23 mouse cellular contexts compared by ENCODE assay signal in the genomic region with DNA sequence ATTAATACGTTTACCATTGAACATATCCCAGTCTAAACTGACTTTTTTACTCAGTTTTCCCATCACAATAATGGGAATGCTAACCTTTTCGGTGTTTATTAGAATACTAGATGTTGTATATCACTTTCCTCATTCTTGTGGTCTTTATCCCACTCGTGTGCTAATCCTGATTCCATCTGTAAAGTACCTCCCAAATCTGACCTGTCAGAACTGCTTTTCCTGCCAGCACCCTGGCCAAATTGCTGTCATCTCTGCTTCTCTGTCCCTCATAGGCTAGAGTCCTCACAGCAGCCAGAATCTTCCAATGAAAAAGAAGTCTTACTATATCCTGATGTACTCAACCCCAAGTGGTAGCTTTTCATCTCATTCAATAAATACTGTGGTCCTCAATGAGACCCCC. TPM values are rescaled to one million over a fixed set of nuclear protein-coding genes. Genes with fewer than 3 reads are reported as not detected.
DNase-seq lines count a peak whose midpoint lies in the region; ATAC-seq and TF ChIP-seq lines count a peak whose summit lies in the region.
"Had no signal": no experiment of that assay in that cellular context is flagged by ENCODE, and none has a peak within 500 bp of the region (broad histone marks: within the 10 kb centered on the region; RNA-seq: fewer than 3 reads in every experiment).

No protein-coding gene starts in this region.

- no peak for DNase-seq in heart, adult 2 months
- DNase-seq in liver, embryonic 11.5 days (ENCODE audit: low spot score), result no peak
- DNase-seq in MEL (ENCODE audit: low read depth, low spot score), result peak; percentile 41
- no peak for DNase-seq in gastrocnemius, postnatal 4 days (ENCODE audit: low spot score in 2 of 2)
- DNase-seq in urinary bladder, postnatal 4 days (ENCODE audit: low spot score in 2 of 2), result no peak
- DNase-seq: adrenal gland, adult 2 months; adrenal gland, postnatal 10 days; adrenal gland, postnatal 25 days; B cell, adult 2 months; cerebellum, adult 11-12 months; cerebellum, adult 2 months; cerebellum, adult 9-10 months; cerebellum, postnatal 10 days; cerebellum, postnatal 25 days; forebrain, postnatal 0 days had no signal

- peaks cover 8% of the 10 kb centered on the region for H3K79me2 ChIP-seq in heart, adult 2 months (replicated peaks; ENCODE audit: control insufficient read depth, insufficient read depth, low read length)
- no peaks in the 10 kb centered on the region; the same call in 1 of the 2 replicates for H3K79me2 ChIP-seq in MEL (ENCODE audit: control insufficient read depth, insufficient read depth, low read length, poor library complexity)

- TF ChIP-seq CTCF in heart, adult 2 months (IDR thresholded peaks at IDR 0.05), result no peak
- TF ChIP-seq CTCF in MEL (IDR thresholded peaks at IDR 0.05 in 2 of 3, conservative IDR thresholded peaks at IDR 0.05 in 1 of 3; ENCODE audit: control insufficient read depth in 1 of 3, insufficient read depth in 1 of 3, low read depth in 2 of 3, low read length in 3 of 3, poor library complexity in 1 of 3, severe bottlenecking in 1 of 3), result no peak

- no peak for TF ChIP-seq RAD21 in MEL (IDR thresholded peaks at IDR 0.05; ENCODE audit: low read depth, low read length)

- ATAC-seq in heart, embryonic 12.5 days (ENCODE audit: insufficient number of reproducible peaks, low FRiP score), result no peak
- no peak for ATAC-seq in liver, embryonic 15.5 days (ENCODE audit: insufficient read depth)
- no peak for ATAC-seq in liver, embryonic 11.5 days (replicated peaks; ENCODE audit: low FRiP score)
- ATAC-seq: forebrain, embryonic 13.5 days; forebrain, embryonic 15.5 days; forebrain, postnatal 0 days had no signal

- no peak overlapping the region for H3K4me3 ChIP-seq in heart, adult 2 months
- H3K4me3 ChIP-seq in heart, embryonic 12.5 days, result no peak overlapping the region
- H3K4me3 ChIP-seq in liver, embryonic 15.5 days (replicated peaks), result no peak overlapping the region
- no peak overlapping the region for H3K4me3 ChIP-seq in liver, embryonic 11.5 days (ENCODE audit: low read depth, low read length)
- no peak overlapping the region for H3K4me3 ChIP-seq in MEL (ENCODE audit: control insufficient read depth in 1 of 2, insufficient read depth in 1 of 2, low read depth in 2 of 2, low read length in 2 of 2)
- H3K4me3 ChIP-seq: embryonic facial prominence, embryonic 10.5 days; embryonic facial prominence, embryonic 12.5 days; forebrain, embryonic 13.5 days; forebrain, embryonic 15.5 days had no signal

- no peak overlapping the region for H3K9ac ChIP-seq in heart, adult 2 months (ENCODE audit: low read depth, low read length)
- H3K9ac ChIP-seq in heart, embryonic 12.5 days, result no peak overlapping the region
- H3K9ac ChIP-seq in liver, embryonic 15.5 days, result no peak overlapping the region
- no peak overlapping the region for H3K9ac ChIP-seq in liver, embryonic 11.5 days (ENCODE audit: low read depth, low read length)
- no peak overlapping the region for H3K9ac ChIP-seq in MEL (ENCODE audit: control insufficient read depth, low read depth, low read length, poor library complexity, severe bottlenecking)
- H3K9ac ChIP-seq: embryonic facial prominence, embryonic 12.5 days; forebrain, embryonic 13.5 days; forebrain, embryonic 15.5 days; forebrain, postnatal 0 days had no signal

- WGBS in heart, adult 2 months, result 82% methylated on average over 3 of the region's 3 CpGs
- WGBS in heart, embryonic 12.5 days, result 73% methylated on average over 3 of the region's 3 CpGs
- WGBS in liver, embryonic 15.5 days (ENCODE audit: insufficient replicate concordance), result 62% methylated on average over 3 of the region's 3 CpGs
- WGBS in liver, embryonic 11.5 days, result 80% methylated on average over 3 of the region's 3 CpGs

- TF ChIP-seq EP300 in heart, adult 2 months (IDR thresholded peaks at IDR 0.05; ENCODE audit: insufficient read depth, low read depth, low read length), result no peak
- 0 out of 4 replicates have a peak, but pooled peaks of 1 of the 2 experiments have one; percentile 9 for TF ChIP-seq EP300 in MEL (IDR thresholded peaks at IDR 0.05; ENCODE audit: low read depth in 1 of 2, low read length in 2 of 2)

- no peaks in the 10 kb centered on the region for H3K9me3 ChIP-seq in heart, embryonic 12.5 days (replicated peaks)
- H3K9me3 ChIP-seq in liver, embryonic 15.5 days (replicated peaks), result no peaks in the 10 kb centered on the region
- H3K9me3 ChIP-seq in liver, embryonic 11.5 days (ENCODE audit: control insufficient read depth, low read length), result no peaks in the 10 kb centered on the region
- no peaks in the 10 kb centered on the region for H3K9me3 ChIP-seq in MEL (replicated peaks; ENCODE audit: insufficient read depth, low read length)
- H3K9me3 ChIP-seq: embryonic facial prominence, embryonic 10.5 days; embryonic facial prominence, embryonic 12.5 days; forebrain, embryonic 13.5 days; forebrain, embryonic 15.5 days; G1E had no signal

- peaks cover 19% of the 10 kb centered on the region for H3K4me1 ChIP-seq in heart, adult 2 months (ENCODE audit: control insufficient read depth, insufficient read depth, low read length)
- H3K4me1 ChIP-seq in heart, embryonic 12.5 days (replicated peaks), result 0 out of 2 replicates have a peak, but pooled peaks cover 4% of the 10 kb centered on the region
- H3K4me1 ChIP-seq in liver, embryonic 15.5 days (replicated peaks), result peaks cover 37% of the 10 kb centered on the region
- H3K4me1 ChIP-seq in liver, embryonic 11.5 days (replicated peaks; ENCODE audit: control insufficient read depth, insufficient read depth, low read length), result peaks cover 21% of the 10 kb centered on the region
- peaks cover 39 to 53% of the 10 kb centered on the region in 2 experiments for H3K4me1 ChIP-seq in MEL (ENCODE audit: control insufficient read depth in 1 of 2, insufficient read depth in 2 of 2, low read length in 2 of 2)
- H3K4me1 ChIP-seq: embryonic facial prominence, embryonic 10.5 days; embryonic facial prominence, embryonic 12.5 days; forebrain, embryonic 15.5 days had no signal

- H3K27ac ChIP-seq in heart, adult 2 months, result peak overlapping the region; percentile 15; the same call in 1 of the 2 replicates
- no peak overlapping the region for H3K27ac ChIP-seq in heart, embryonic 12.5 days (ENCODE audit: poor library complexity, severe bottlenecking)
- 0 out of 2 replicates have a peak overlapping the region, but pooled peaks have one; percentile 16 for H3K27ac ChIP-seq in liver, embryonic 15.5 days (replicated peaks)
- no peak overlapping the region for H3K27ac ChIP-seq in liver, embryonic 11.5 days (ENCODE audit: low read depth, low read length)
- H3K27ac ChIP-seq in MEL (ENCODE audit: control insufficient read depth, low read depth, low read length), result peak overlapping the region; percentile 45
- H3K27ac ChIP-seq: embryonic facial prominence, embryonic 10.5 days; embryonic facial prominence, embryonic 12.5 days; forebrain, embryonic 13.5 days; forebrain, embryonic 15.5 days had no signal

- peaks cover 38% of the 10 kb centered on the region for H3K36me3 ChIP-seq in heart, adult 2 months (ENCODE audit: control insufficient read depth, insufficient read depth, low read length)
- H3K36me3 ChIP-seq in heart, embryonic 12.5 days, result no peaks in the 10 kb centered on the region
- H3K36me3 ChIP-seq in liver, embryonic 15.5 days (replicated peaks), result no peaks in the 10 kb centered on the region
- no peaks in the 10 kb centered on the region for H3K36me3 ChIP-seq in liver, embryonic 11.5 days (ENCODE audit: control insufficient read depth, insufficient read depth, low read length)
- H3K36me3 ChIP-seq in MEL (ENCODE audit: control insufficient read depth in 1 of 2, insufficient read depth in 2 of 2, low read length in 2 of 2), result peaks cover 0 to 58% of the 10 kb centered on the region in 2 experiments; a peak in 2 of 4 replicates
- H3K36me3 ChIP-seq: embryonic facial prominence, embryonic 10.5 days; embryonic facial prominence, embryonic 12.5 days; forebrain, embryonic 15.5 days; G1E had no signal

- TF ChIP-seq POLR2A in heart, adult 2 months (IDR thresholded peaks at IDR 0.05; ENCODE audit: insufficient read depth, low read depth, low read length), result no peak
- TF ChIP-seq POLR2A in MEL (IDR thresholded peaks at IDR 0.05; ENCODE audit: control insufficient read depth in 1 of 2, insufficient read depth in 1 of 2, low read depth in 1 of 2, low read length in 2 of 2, poor library complexity in 1 of 2), result no peak; a peak in 1 of 4 replicates

- intact Hi-C loops in heart, adult 2 months (cut with DNase I), result no loop called here

- no peak overlapping the region for H3K4me2 ChIP-seq in heart, embryonic 12.5 days
- no peak overlapping the region for H3K4me2 ChIP-seq in liver, embryonic 15.5 days
- H3K4me2 ChIP-seq in liver, embryonic 11.5 days, result no peak overlapping the region
- H3K4me2 ChIP-seq: embryonic facial prominence, embryonic 12.5 days; forebrain, embryonic 13.5 days; forebrain, embryonic 15.5 days had no signal

- H3K27me3 ChIP-seq in heart, adult 2 months (ENCODE audit: control insufficient read depth, insufficient read depth, low read length), result no peaks in the 10 kb centered on the region
- H3K27me3 ChIP-seq in heart, embryonic 12.5 days (replicated peaks), result no peaks in the 10 kb centered on the region
- no peaks in the 10 kb centered on the region for H3K27me3 ChIP-seq in liver, embryonic 15.5 days
- no peaks in the 10 kb centered on the region for H3K27me3 ChIP-seq in liver, embryonic 11.5 days (replicated peaks; ENCODE audit: control insufficient read depth, insufficient read depth, low read length)
- no peaks in the 10 kb centered on the region for H3K27me3 ChIP-seq in MEL (ENCODE audit: control insufficient read depth in 1 of 2, insufficient read depth in 2 of 2, low read length in 2 of 2)
- H3K27me3 ChIP-seq: CH12.LX; embryonic facial prominence, embryonic 12.5 days; forebrain, embryonic 13.5 days; forebrain, embryonic 15.5 days had no signal

TF ChIP-seq in MEL, 35 proteins besides CTCF, POLR2A, EP300 and RAD21 (continues in another document):
- no peak for TF ChIP-seq MAX (IDR thresholded peaks at IDR 0.05; ENCODE audit: low read length)
- TF ChIP-seq NELFE (IDR thresholded peaks at IDR 0.05; ENCODE audit: low read depth, low read length), result no peak
- no peak for TF ChIP-seq ZNF384 (IDR thresholded peaks at IDR 0.05; ENCODE audit: low read depth, low read length)
- no peak for TF ChIP-seq ZMIZ1 (IDR thresholded peaks at IDR 0.05; ENCODE audit: low read depth, low read length)
- TF ChIP-seq ZC3H11A (IDR thresholded peaks at IDR 0.05; ENCODE audit: low read depth, low read length), result no peak

RNA-seq across cellular contexts. Expression of gene Cd34, which starts 46.3 kb away (rescaled TPM):
- 10 to 100 TPM; 73.6 to 92.6 TPM for total RNA-seq in heart, adult 2 months (2021)
- 86.5 and 172 TPM in 2 replicates for polyA plus RNA-seq in heart, adult 2 months (2012; rRNA removed)
- 86.2 and 91.5 TPM in 2 replicates for polyA plus RNA-seq in heart, embryonic 12.5 days (2016; fragmentation: Nextera tagmentation; extraction: Ambion mirVana)
- 9.3 and 10.4 TPM in 2 replicates for polyA plus RNA-seq in liver, embryonic 15.5 days (2015; fragmentation: Nextera tagmentation; extraction: Ambion mirVana)
- 35.8 and 37.1 TPM in 2 replicates for polyA plus RNA-seq in liver, embryonic 11.5 days (2014; fragmentation: Nextera tagmentation; extraction: Ambion mirVana)
- 0.10 TPM in 1 of 2 replicates, not detected in the other for total RNA-seq in MEL (2012; rRNA removed)
- under 1 TPM in 1 of 2 experiments, not detected in 1; 0.14 TPM for polyA plus RNA-seq in MEL (2012; ENCODE audit: insufficient read depth in 1 of 2, insufficient read length in 2 of 2, low read depth in 1 of 2, low replicate concordance in 2 of 2, missing spikeins in 1 of 2)
- total RNA-seq in gastrocnemius, postnatal 4 days (2021), result 100 to 1,000 TPM; 225 to 262 TPM
- total RNA-seq: CH12.LX had no signal

Comparison
In these comparisons a context has a peak if more than half of its experiments do, and no peak if none do; other contexts are left out.
1. H3K27ac ChIP-seq: peak in heart, adult 2 months (single experiment), liver, embryonic 15.5 days (single experiment) and MEL (single experiment); none in heart, embryonic 12.5 days (single experiment) and liver, embryonic 11.5 days (single experiment).